Mouse (Mus musculus) embryonic facial prominence, embryonic 14.5 days (tissue): ENCODE measurements around the gene Raly. TPM values are rescaled to one million over a fixed set of nuclear protein-coding genes. Genes with fewer than 3 reads are reported as not detected.

Experiments used
- ATAC-seq: fragments of 200-750 bp; cut with Nextera tagmentation; 2 replicates; pipeline ENCODE4 v1.8.0; 2017; ENCODE audit warnings: low read depth, moderate number of reproducible peaks, moderate TSS enrichment
- DNase-seq: peaks from one replicate; pipeline ENCODE4 v3.0.0-alpha.2; 2015; ENCODE audit warnings: low spot score
- H3K27ac ChIP-seq: fragments of 300-500 bp; sonication (generic); replicated peaks from 2 replicates; pipeline ENCODE4 v1.5.1; 2014; ENCODE audit warnings: low read depth, mild to moderate bottlenecking, low read length, moderate library complexity
- H3K27me3 ChIP-seq: fragments of 300-500 bp; sonication (generic); replicated peaks from 2 replicates; pipeline ENCODE4 v1.6.1; 2014; ENCODE audit warnings: low read length; ENCODE audit not compliant: control insufficient read depth, insufficient read depth
- H3K36me3 ChIP-seq: fragments of 300-500 bp; sonication (generic); 2 replicates; pipeline ENCODE4 v1.6.1; 2014; ENCODE audit warnings: low read length, mixed read lengths; ENCODE audit not compliant: control insufficient read depth, insufficient read depth
- H3K4me1 ChIP-seq: fragments of 300-500 bp; sonication (generic); 2 replicates; pipeline ENCODE4 v1.6.1; 2014; ENCODE audit warnings: antibody characterized with exemption, low read length; ENCODE audit not compliant: control insufficient read depth, insufficient read depth
- H3K4me2 ChIP-seq: fragments of 300-500 bp; sonication (generic); 2 replicates; pipeline ENCODE4 v1.6.1; 2014; ENCODE audit warnings: low read depth, mild to moderate bottlenecking, low read length, moderate library complexity, mixed read lengths
- H3K4me3 ChIP-seq: fragments of 300-500 bp; sonication (generic); 2 replicates; pipeline ENCODE4 v1.5.1; 2014; ENCODE audit warnings: low read depth, mild to moderate bottlenecking, low read length
- H3K9ac ChIP-seq: fragments of 300-500 bp; sonication (generic); 2 replicates; pipeline ENCODE4 v1.6.1; 2014; ENCODE audit warnings: low read depth, mild to moderate bottlenecking, low read length, moderate library complexity, mixed read lengths
- H3K9me3 ChIP-seq: fragments of 300-500 bp; sonication (generic); 2 replicates; pipeline ENCODE4 v1.6.1; 2016; ENCODE audit warnings: low read length; ENCODE audit not compliant: control insufficient read depth
- WGBS: fragments of 180-500 bp; shearing (Covaris S2); extraction: QIAGEN DNeasy Blood & Tissue Kit; methylation state at CpG from one replicate; pipeline ENCODE4 v1.1.7; 2014; 5-methylcytosine and 5-hydroxymethylcytosine counted together
- polyA plus RNA-seq: library from polyadenylated mRNA; unstranded; fragments of >200 nt; fragmentation: Nextera tagmentation; extraction: Ambion mirVana; gene quantifications from 2 replicates; pipeline ENCODE4 v1.2.1, GENCODE M21; 2014

Raly gene
- polyA plus RNA-seq = 54.5 and 72.8 TPM in 2 replicates

DNA sequence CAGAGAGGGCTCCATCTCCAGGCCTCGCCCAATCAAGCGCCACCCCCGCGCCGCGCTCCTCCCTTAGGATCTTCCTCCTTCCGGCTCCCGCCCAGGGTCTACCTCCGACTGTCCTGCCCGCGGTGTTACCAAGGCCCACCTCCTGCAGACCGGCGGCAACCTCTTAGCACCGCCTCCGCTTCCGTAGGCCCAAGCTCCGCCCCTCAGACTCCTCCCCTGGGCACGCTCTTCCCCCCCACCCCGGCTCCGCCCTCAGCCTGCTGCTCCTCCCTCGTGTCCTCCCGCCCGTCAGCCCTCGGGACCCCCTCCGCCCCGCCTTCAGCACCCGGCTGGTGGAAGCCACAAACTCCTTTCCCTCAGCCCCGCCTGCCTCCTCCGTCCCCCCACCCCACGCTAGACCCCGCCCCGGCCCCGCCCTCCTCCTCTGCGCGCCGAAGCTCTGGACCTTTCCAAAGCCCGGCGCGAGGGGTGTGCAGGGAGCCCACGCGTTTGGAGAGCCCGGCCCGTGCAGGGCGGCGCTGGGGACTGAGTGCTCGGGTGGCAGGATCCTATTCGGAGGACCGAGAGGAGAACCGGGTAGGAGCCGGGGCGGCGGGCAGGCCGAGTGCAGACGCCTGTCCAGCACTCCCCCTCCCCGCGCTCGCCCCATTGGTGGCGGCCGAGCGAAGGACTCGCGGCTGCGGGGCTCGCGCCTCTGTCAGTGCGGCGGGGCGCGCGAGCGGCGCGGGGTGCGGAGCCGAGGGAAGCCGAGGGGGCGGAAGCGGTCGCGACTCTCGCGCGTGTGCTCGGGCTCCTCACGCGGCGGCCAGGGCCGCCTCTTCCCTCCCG lies at the start of gene Raly, which contains the start of gene a:
TSS of gene Raly (plus strand) at position 441 of the 828 bp plus-strand sequence.
TSS of gene a (plus strand) at position 747 of the 828 bp plus-strand sequence.
- Histone ChIP-seq H3K4me1 (peaks cover 33% of the 10 kb centered on the region), H3K9me3 (no peaks in the 10 kb centered on the region), H3K27ac (peak within 1 kb of the TSS; percentile 98), H3K4me3 (peak within 1 kb of the TSS; percentile 99), H3K27me3 (no peaks in the 10 kb centered on the region), H3K9ac (peak within 1 kb of the TSS; percentile 98), H3K36me3 (0 out of 2 replicates have a peak, but pooled peaks cover 3% of the 10 kb centered on the region), H3K4me2 (peak within 1 kb of the TSS; percentile 72)
- WGBS = under 1% methylated on average over 35 of the region's 89 CpGs
- ATAC-seq (peak; percentile 97), DNase-seq (peak; percentile 99)

DNA sequence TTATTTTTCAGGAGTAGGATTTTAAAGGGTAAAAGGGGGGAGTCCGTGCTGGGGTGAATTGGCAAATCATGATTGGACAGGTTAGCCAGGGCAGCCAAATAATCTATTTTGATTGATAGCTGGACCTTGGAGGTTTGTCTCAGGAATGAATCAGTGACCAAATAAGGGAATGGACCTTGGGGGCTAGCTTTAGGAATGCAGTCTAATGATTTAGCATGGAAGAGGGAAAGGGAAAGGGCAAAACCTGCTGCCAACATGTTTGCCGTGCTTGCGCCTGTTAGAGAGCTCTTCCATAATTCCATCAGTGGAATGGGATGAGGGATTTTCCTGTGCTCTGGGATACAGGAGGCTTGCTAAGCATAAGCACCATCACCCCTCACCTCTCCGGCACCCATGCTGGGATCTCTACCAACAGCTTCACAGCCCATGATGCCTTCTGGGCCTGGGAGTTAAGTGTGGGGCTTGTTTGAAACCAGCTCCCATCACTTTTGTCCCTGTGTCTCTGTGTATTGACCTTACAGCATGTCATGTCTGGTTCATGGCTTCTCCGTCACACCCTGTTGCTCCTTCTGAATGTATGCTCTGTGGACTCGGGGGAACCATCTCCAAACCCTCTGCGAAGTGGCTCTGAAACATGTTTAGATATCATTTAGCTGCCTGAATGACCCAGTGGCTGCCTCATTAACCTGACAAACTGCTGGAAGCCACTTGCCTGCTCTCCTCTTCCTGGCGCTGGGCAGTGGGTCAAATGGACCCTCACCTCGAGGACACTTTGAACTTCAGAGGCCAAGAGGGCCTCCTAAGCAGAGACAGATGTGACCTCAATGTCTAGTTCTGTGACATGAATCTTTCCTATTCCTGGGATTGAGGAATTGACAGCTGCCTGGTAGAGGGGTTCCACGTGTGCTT lies 47.7 kb upstream of the Raly start:
- DNase-seq (no peak), ATAC-seq (no peak)
- WGBS = 42% methylated on average over 10 of the region's 10 CpGs
- no peak overlapping the region for H3K4me2 ChIP-seq
- H3K4me3 ChIP-seq = no peak overlapping the region
- no peak overlapping the region for H3K9ac ChIP-seq
- no peaks in the 10 kb centered on the region for H3K9me3 ChIP-seq
- peaks cover 3% of the 10 kb centered on the region; the same call in 1 of the 2 replicates for H3K4me1 ChIP-seq
- no peaks in the 10 kb centered on the region for H3K36me3 ChIP-seq
- no peaks in the 10 kb centered on the region for H3K27me3 ChIP-seq
- H3K27ac ChIP-seq = no peak overlapping the region

DNA sequence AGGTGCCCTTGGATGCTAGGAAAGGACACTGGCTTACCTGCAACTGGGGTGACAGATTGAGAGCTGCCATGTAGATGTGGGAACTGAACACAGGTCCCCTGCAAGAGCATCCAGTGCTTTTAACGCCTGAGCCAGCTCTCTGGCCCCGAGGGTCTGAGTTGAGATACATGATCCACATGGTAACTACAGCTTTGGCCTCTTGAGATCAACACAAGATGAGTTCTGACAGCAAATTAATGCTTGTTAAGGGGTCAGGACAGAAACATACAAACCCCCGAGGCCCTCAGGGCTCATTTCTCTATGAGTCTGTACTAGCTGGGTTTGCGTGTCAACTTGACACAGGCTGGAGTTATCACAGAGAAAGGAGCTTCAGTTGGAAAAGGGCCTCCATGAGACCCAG lies 47.0 kb upstream of the Raly start:
- Histone ChIP-seq H3K4me1 (peaks cover 7% of the 10 kb centered on the region), H3K27ac (no peak overlapping the region), H3K27me3 (no peaks in the 10 kb centered on the region), H3K9ac (no peak overlapping the region), H3K9me3 (no peaks in the 10 kb centered on the region), H3K4me3 (no peak overlapping the region), H3K36me3 (no peaks in the 10 kb centered on the region), H3K4me2 (no peak overlapping the region)
- 28% methylated on average over 4 of the region's 4 CpGs for WGBS
- ATAC-seq (no peak), DNase-seq (no peak)

DNA sequence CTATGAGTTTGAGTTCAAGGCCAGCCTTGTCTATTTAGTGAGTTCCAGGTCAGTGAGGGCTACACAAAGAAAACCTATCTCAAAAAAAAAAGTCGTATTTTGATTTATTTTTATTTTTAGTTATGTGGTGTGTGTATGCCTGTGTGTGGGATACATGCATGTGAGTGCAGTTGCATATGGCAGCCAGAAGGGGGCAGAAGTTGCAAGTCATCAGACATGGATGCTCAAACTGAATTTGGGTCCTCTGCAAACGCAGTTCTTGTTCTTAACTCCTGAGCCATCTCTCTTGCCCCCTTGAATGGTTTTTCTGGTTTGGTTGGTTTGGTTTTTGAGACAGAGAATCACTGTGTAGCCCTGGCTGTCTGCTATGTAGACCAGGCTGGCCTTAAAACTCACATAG lies 42.5 kb upstream of the Raly start:
- DNase-seq = no peak
- H3K27ac ChIP-seq = no peak overlapping the region
- H3K27me3 ChIP-seq = no peaks in the 10 kb centered on the region
- no peak overlapping the region for H3K4me2 ChIP-seq
- peaks cover 18% of the 10 kb centered on the region for H3K4me1 ChIP-seq
- no peaks in the 10 kb centered on the region for H3K36me3 ChIP-seq
- no peaks in the 10 kb centered on the region for H3K9me3 ChIP-seq
- no peak for ATAC-seq
- no peak overlapping the region for H3K4me3 ChIP-seq
- no peak overlapping the region for H3K9ac ChIP-seq
- 86% methylated on average over 2 of the region's 2 CpGs for WGBS

DNA sequence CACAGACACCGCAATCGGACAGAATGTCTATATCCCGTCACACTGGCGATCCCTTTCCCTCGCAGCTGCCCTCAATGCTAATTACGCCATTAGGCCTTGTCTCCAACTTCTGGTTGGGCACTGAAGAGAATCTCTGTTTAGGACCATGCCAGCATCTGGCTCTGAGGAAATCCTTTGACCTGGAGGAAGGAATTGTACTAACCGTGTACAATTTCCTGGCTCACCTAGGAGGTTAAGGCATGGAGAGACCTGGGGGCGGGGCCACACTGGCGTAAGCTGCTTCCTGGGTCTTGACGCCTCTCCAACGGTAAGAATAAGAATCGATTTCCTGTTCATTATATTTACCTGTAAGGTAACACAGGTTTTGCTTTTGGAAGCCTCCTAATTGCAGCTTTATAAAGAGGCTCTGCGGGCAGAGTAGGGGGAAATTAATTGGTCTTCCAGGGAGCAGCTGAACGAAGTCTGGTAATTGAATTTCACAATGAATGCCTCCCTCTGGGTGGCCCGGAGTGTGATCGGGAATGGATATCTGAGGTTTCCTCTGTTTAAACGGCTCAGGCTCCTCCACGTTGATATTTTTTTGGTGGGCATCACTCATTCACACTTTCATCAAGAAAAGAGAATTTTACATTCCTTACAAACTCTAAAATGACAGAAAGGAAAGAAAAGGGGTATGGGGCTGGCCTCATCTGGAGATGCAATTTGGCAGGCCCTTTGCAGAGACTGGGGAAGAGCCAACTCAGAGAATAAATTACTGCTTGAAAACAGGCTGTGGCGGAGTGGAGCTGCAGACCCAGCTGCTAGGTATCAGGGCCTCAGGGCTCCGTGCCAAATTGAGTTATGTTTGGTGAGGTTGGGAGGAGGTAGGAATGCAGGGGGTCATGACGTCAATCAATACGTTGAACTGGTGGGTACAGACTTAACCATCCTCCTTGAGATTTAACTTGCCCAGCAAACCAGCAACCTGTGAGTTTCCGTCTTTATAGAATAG lies 41.6 kb upstream of the Raly start:
- Histone ChIP-seq H3K4me1 (peaks cover 14% of the 10 kb centered on the region), H3K27ac (peak overlapping the region; percentile 41), H3K36me3 (no peaks in the 10 kb centered on the region), H3K4me3 (no peak overlapping the region), H3K4me2 (peak overlapping the region; percentile 20), H3K9me3 (no peaks in the 10 kb centered on the region), H3K27me3 (no peaks in the 10 kb centered on the region), H3K9ac (no peak overlapping the region)
- WGBS = 38% methylated on average over 23 of the region's 23 CpGs
- ATAC-seq (peak; percentile 83), DNase-seq (peak; percentile 92)

DNA sequence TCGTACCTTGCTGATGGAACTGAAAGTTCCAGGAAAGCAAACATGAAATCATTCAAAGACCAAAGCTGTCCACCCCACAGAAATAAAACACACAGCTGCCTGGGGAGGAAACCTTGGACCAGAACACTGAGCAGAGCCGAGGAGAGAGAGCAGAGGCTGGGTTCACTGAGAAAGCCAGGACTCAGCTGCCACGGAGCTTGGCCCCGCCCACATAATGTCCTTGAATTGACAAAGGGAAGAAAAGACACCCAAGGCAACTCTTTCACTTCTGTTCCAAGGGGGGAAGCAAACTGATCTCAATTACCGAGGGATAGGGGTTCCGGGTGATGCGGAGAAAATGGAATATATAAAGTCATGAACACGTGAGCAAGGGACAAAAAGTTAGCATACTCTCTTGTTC lies 39.0 kb upstream of the Raly start:
- ATAC-seq (no peak), DNase-seq (no peak)
- WGBS = 57% methylated on average over 8 of the region's 8 CpGs
- Histone ChIP-seq H3K36me3 (no peaks in the 10 kb centered on the region), H3K9ac (no peak overlapping the region), H3K27me3 (no peaks in the 10 kb centered on the region), H3K4me1 (peaks cover 14% of the 10 kb centered on the region), H3K27ac (no peak overlapping the region), H3K9me3 (no peaks in the 10 kb centered on the region), H3K4me3 (no peak overlapping the region), H3K4me2 (no peak overlapping the region)

DNA sequence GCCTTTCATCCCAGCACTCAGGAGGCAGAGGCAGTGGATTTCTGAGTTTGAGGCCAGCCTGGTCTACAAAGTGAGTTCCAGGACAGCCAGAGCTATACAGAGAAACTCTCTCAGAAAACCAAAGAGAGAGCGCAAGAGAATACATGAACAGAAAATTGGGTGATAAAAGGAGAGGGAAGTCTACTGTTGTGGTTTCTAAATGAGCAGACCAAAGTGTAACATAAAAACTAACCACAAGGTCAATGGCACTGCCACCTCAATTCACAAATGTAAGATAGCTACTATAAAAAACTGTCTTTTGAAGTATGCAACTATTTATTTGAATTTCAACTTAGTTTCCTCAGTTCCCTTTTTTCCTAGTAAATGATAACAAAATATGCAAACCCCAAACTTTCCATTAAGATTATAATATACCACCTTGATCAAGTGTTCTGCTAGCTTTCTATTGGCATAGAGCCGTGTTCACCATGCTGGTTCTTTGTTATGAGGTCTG lies 36.8 kb upstream of the Raly start:
- WGBS = 80% methylated on average over 2 of the region's 2 CpGs
- H3K9me3 ChIP-seq = no peaks in the 10 kb centered on the region
- H3K4me2 ChIP-seq = no peak overlapping the region
- no peak overlapping the region for H3K4me3 ChIP-seq
- DNase-seq (no peak), ATAC-seq (no peak)
- H3K4me1 ChIP-seq = peaks cover 9% of the 10 kb centered on the region
- H3K9ac ChIP-seq = no peak overlapping the region
- H3K27me3 ChIP-seq = no peaks in the 10 kb centered on the region
- no peaks in the 10 kb centered on the region for H3K36me3 ChIP-seq
- no peak overlapping the region for H3K27ac ChIP-seq
